Mouse (Mus musculus) hindbrain, embryonic 13.5 days (tissue): ENCODE data around the gene Commd1. TPM values are rescaled to one million over a fixed set of nuclear protein-coding genes. Genes with fewer than 3 reads are reported as not detected.

Experiments used
- ATAC-seq: fragments of 200-750 bp; cut with Nextera tagmentation; 2 replicates; pipeline ENCODE4 v1.8.0; 2017; ENCODE audit warnings: moderate TSS enrichment; ENCODE audit not compliant: low FRiP score
- H3K27ac ChIP-seq: fragments of 300-500 bp; sonication (generic); 2 replicates; pipeline ENCODE4 v1.5.1; 2015; ENCODE audit warnings: inconsistent platforms, mild to moderate bottlenecking, moderate library complexity
- H3K27me3 ChIP-seq: fragments of 300-500 bp; sonication (generic); 2 replicates; pipeline ENCODE4 v1.6.1; 2015; ENCODE audit warnings: mild to moderate bottlenecking, inconsistent platforms
- H3K36me3 ChIP-seq: fragments of 300-500 bp; sonication (generic); 2 replicates; pipeline ENCODE4 v1.6.1; 2015; ENCODE audit warnings: mild to moderate bottlenecking, inconsistent platforms
- H3K4me1 ChIP-seq: fragments of 300-500 bp; sonication (generic); replicated peaks from 2 replicates; pipeline ENCODE4 v1.6.1; 2015; ENCODE audit warnings: inconsistent platforms
- H3K4me2 ChIP-seq: fragments of 300-500 bp; sonication (generic); 2 replicates; pipeline ENCODE4 v1.6.1; 2015; ENCODE audit warnings: inconsistent platforms, mild to moderate bottlenecking, moderate library complexity
- H3K4me3 ChIP-seq: fragments of 300-500 bp; sonication (generic); 2 replicates; pipeline ENCODE4 v1.5.1; 2015; ENCODE audit warnings: mild to moderate bottlenecking, inconsistent platforms
- H3K9ac ChIP-seq: fragments of 300-500 bp; sonication (generic); 2 replicates; pipeline ENCODE4 v1.6.1; 2015; ENCODE audit warnings: mild to moderate bottlenecking, inconsistent platforms
- H3K9me3 ChIP-seq: fragments of 300-500 bp; sonication (generic); 2 replicates; pipeline ENCODE4 v1.6.1; 2016; ENCODE audit warnings: inconsistent platforms
- WGBS: fragments of 180-500 bp; shearing (Covaris S2); methylation state at CpG from one replicate; pipeline ENCODE4 v1.1.7; 2015; 5-methylcytosine and 5-hydroxymethylcytosine counted together
- polyA plus RNA-seq: library from polyadenylated mRNA; unstranded; fragments of >200 nt; fragmentation: Nextera tagmentation; extraction: Ambion mirVana; gene quantifications from 2 replicates; pipeline ENCODE4 v1.2.1, GENCODE M21; 2015

The Commd1 gene
- polyA plus RNA-seq, 1 experiment from 2014 or later = 301 TPM

DNA sequence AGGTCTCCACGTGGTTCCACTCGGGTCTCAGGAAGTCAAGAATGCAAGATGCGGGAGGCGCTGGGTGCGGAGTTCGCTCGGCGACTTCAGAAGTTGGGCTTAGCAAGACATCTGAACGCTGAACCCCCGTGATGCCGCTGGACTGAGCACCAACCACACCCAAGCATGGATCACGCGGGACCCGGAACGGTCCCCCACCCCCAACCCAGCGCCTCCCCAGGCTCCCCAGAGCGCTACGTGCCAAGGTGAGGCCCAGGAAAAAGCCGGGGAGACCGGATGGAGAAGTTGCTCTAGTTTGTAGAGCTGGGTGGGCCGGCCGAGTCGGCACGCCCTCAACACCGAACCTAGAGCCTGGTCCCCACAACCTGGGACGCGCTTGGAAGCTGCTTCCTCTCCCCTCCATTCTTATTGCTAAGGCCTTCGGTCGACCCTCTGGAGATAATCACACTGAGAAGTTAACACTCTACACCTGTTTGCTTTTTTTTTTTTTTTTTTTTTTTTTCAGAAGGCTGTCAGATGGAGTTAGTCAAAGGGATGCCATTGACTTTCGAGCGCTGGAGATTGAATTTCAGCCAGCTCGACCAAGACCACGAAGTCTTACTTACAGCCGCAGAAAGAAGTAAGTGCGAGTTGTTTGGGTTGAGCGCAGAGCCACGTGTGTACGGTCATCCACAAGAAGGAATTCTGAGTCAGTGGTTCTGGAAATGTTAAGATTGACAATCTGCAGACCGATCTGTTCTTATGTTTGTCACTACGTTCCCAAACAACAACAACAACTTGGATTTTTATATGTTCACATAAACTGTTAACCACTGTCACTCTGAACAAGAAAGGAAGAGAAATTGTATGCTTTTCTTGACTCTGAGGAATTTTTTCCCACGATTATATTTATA, 121.6 kb downstream of the Commd1 start, which contains the start of gene B3gnt2:
B3gnt2 (minus strand) TSS at position 627 of the 893 bp plus-strand sequence.
- H3K27me3 ChIP-seq = peaks cover 89% of the 10 kb centered on the region

DNA sequence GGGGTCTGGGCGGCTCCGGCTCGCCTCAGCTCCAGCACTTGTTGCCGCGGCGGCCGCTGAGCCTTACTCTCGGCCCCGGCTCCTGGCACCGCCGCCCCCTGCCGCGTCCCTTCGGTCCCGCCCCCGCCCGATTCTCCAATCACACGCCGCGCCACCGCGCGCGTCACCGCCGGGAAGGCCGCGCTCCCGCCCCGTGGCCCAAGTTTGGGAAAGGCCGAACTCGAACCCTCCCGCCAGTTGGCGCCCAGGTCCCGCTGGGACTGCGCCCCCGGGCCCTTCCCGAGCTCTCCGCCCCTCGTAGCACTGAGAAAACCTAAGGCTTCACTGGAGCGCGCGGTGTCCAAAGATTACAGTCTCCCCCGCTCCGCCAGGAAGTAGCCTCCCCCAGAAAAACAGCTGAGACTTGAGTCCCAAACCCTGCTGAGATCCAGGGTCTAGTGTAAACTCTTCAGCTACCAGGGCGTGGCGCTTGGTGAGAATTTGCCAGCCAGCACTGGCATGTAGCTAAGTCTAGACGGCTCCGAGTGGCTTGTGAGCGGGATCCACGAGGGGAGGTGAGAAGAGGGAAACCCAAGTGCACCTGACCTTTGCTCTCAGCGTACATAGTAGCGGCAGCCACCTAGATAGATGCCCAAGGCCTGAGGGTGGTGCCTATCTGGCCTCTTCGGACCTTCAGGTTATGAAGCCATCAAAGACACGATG, 122.4 kb downstream of the Commd1 start:
- Histone ChIP-seq H3K27ac (no peak overlapping the region), H3K4me3 (peak overlapping the region; percentile 69), H3K4me2 (peak overlapping the region; percentile 98), H3K9me3 (no peaks in the 10 kb centered on the region), H3K36me3 (no peaks in the 10 kb centered on the region), H3K27me3 (peaks cover 91% of the 10 kb centered on the region), H3K4me1 (peaks cover 30% of the 10 kb centered on the region), H3K9ac (peak overlapping the region; percentile 74)
- under 1% methylated on average over 55 of the region's 55 CpGs for WGBS
- ATAC-seq = peak; percentile 92

More for the DNA sequence above, 121.6 kb downstream of the Commd1 start, which contains the start of gene B3gnt2:
- peak within 1 kb of the TSS; percentile 69 for H3K4me3 ChIP-seq
- ATAC-seq = 0 out of 2 replicates have a peak, but pooled peaks have one; percentile 8
- 5% methylated on average over 41 of the region's 41 CpGs for WGBS
- H3K4me1 ChIP-seq = peaks cover 30% of the 10 kb centered on the region
- no peak within 1 kb of the TSS for H3K27ac ChIP-seq
- no peaks in the 10 kb centered on the region for H3K36me3 ChIP-seq
- H3K4me2 ChIP-seq = peak within 1 kb of the TSS; percentile 98
- no peaks in the 10 kb centered on the region for H3K9me3 ChIP-seq
- peak within 1 kb of the TSS; percentile 74 for H3K9ac ChIP-seq

DNA sequence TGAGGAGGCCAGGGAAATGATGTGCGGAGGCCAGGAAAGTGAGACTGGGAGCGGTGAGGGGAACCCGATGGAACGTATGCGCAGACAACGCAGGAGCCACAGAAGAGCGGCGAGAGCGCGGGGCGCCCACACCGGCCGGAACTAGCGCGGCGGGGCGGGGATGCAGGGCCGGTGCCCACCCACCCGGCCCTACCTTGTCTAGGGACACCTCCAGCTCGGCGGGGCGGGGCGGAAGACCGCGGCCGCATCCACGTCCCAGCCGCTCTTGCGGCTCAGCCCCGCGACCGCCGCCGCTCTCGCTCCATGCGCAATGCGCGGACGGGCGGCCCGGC, 122.9 kb downstream of the Commd1 start:
- peak overlapping the region; percentile 98 for H3K4me2 ChIP-seq
- H3K9ac ChIP-seq = peak overlapping the region; percentile 74
- no peak for ATAC-seq
- H3K27me3 ChIP-seq = peaks cover 86% of the 10 kb centered on the region
- H3K9me3 ChIP-seq = no peaks in the 10 kb centered on the region
- peaks cover 27% of the 10 kb centered on the region for H3K4me1 ChIP-seq
- no peak overlapping the region for H3K27ac ChIP-seq
- no peaks in the 10 kb centered on the region for H3K36me3 ChIP-seq
- H3K4me3 ChIP-seq = peak overlapping the region; percentile 69
- under 1% methylated on average over 23 of the region's 41 CpGs for WGBS

DNA sequence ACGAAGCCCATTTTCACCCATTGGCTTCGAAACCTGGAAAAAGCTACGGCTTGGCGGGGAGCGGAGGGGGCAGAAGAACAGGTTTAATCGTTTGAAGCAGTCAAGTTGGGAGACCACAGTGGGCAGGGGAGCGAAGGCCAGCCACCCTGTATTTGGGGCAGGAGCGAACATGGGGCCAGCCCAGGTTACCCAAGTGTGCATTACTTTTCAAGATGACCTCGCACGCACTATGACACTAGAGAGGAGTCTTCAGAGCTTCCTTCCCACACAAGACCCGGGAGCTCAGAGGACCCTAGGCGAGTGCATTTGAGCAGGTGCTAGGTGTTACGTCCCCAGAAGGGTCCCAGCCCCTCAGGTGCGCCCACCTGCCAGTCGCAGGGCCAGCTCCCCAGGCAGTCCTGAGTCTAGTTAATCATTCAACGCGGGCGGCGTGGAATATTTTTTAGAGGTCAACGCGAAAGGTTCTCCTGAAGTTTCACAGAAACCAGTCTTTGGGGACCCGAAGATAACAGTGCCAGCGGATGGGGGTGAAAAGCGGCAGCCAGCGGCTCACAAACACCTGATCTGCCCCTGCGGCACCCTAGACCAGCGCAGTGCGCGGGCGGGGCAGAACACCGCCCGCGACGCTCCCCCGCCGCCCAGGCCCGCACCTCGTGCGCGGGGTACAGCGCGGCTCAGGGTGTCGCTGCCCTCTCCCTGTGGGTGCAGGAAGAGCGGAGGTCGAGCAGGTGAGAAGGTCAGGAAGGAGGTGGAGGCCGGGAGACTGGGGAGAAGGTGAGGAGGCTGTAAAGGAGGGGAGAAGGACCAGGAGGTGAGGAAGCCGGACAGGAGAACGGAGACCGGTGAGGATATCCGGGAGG, 123.5 kb downstream of the Commd1 start:
- H3K9me3 ChIP-seq = no peaks in the 10 kb centered on the region
- no peaks in the 10 kb centered on the region for H3K36me3 ChIP-seq
- peak overlapping the region; percentile 69 for H3K4me3 ChIP-seq
- peak; percentile 41 for ATAC-seq
- H3K4me1 ChIP-seq = peaks cover 24% of the 10 kb centered on the region
- peak overlapping the region; percentile 74 for H3K9ac ChIP-seq
- H3K27me3 ChIP-seq = peaks cover 80% of the 10 kb centered on the region
- WGBS = 3% methylated on average over 50 of the region's 50 CpGs
- H3K27ac ChIP-seq = no peak overlapping the region
- H3K4me2 ChIP-seq = peak overlapping the region; percentile 98

DNA sequence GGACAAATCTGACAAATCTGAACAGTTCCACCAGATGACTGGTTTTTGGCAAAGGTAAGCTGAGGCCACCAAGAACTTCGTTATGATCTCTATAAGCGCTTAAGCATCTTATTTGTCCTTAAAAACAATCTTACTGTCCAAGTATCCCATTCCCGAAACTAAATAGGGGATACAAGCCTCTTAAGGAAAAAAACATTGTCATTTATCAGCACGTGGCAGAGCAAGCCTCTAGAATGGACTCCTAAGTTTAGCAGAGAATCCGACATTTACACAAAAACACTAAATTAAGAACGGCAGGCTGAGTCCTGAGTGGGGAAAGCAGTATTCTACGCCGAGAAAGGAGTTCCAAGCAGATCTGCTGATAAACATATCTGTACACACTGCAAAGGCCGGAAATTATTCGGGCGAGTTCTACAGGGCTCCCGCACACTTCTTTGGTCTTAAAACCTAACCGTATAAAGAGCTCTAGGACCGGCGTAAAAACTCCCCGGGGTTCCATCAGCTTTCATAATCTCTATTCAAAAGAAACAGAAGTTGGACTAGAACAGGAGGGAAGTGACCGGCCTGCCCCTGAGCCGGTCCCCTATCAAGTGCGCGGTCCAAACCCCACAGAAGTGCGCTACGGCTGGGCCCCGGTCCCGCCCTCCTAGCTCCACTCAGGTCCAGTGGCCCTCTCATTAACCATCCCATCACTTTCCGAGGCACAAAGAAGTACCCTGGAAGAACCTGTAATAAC, 124.3 kb downstream of the Commd1 start:
- no peaks in the 10 kb centered on the region for H3K9me3 ChIP-seq
- peaks cover 76% of the 10 kb centered on the region for H3K27me3 ChIP-seq
- peak overlapping the region; percentile 69 for H3K4me3 ChIP-seq
- peak overlapping the region; percentile 98 for H3K4me2 ChIP-seq
- no peak overlapping the region for H3K27ac ChIP-seq
- no peak overlapping the region for H3K9ac ChIP-seq
- no peaks in the 10 kb centered on the region for H3K36me3 ChIP-seq
- peaks cover 24% of the 10 kb centered on the region for H3K4me1 ChIP-seq
- 17% methylated on average over 25 of the region's 25 CpGs for WGBS
- ATAC-seq = no peak

DNA sequence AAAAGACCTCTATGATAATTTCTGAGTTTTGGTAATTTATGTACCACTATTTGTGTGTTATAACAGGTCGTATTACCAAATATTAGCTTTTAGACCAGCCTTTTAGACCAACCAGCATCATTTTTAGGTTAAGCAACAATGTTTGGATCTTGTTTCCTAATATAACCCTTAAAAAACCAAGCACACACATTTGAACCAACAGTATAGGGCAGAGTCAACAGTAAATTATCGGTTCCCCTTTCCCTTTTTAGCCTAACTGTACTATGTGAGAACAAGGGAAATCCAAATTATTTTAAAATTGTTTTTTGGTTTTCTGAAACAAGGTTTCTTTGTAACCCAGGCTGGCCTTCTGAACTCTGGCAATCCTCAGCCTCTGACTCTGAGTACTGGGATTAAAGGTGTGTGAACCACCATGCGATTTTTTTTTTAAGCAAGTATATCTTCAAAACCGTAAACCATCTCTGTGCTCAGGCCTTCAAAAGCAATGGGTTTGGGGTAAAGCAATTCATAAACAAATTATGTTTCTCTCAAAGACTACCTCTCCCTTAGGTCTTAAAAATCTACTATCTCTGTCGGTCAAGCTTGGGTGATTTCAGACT, 125.0 kb downstream of the Commd1 start:
- H3K4me3 ChIP-seq = no peak overlapping the region
- no peak overlapping the region for H3K27ac ChIP-seq
- peaks cover 24% of the 10 kb centered on the region for H3K4me1 ChIP-seq
- H3K4me2 ChIP-seq = peak overlapping the region; percentile 98; the same call in 1 of the 2 replicates
- H3K36me3 ChIP-seq = no peaks in the 10 kb centered on the region
- H3K27me3 ChIP-seq = peaks cover 73% of the 10 kb centered on the region
- no peaks in the 10 kb centered on the region for H3K9me3 ChIP-seq
- H3K9ac ChIP-seq = no peak overlapping the region
- 84% methylated on average over 5 of the region's 5 CpGs for WGBS
- no peak for ATAC-seq

DNA sequence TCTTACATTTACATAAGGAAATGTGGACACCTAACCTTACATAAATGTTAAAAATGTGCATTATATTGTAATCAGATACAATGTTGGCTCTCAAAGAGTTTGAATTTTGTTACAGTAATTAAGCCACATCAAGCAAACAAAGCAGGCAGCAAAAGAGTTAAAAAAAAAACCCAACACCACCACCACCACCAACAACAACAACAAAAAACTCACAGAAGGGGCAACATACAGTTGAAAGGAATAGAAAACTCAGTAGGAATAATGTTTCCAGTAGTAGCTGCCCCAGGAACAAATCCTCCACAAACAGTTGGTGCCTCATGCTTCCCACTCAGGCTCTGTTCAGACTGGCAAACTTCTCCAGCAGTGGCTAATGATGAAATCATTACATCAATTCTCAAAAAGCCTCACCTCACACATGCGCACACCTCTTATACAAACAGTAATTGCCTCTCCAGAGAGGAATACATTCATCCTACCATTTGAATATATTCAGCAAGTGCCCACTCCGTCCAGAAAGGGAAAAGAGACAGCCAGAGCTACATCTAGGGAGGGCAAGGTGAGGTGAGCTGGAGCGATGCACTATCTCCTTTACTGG, 125.7 kb downstream of the Commd1 start:
- H3K9me3 ChIP-seq = no peaks in the 10 kb centered on the region
- ATAC-seq = no peak
- H3K4me1 ChIP-seq = peaks cover 24% of the 10 kb centered on the region
- H3K36me3 ChIP-seq = no peaks in the 10 kb centered on the region
- H3K4me3 ChIP-seq = no peak overlapping the region
- H3K4me2 ChIP-seq = no peak overlapping the region
- WGBS = 81% methylated on average over 3 of the region's 3 CpGs
- H3K9ac ChIP-seq = no peak overlapping the region
- H3K27ac ChIP-seq = no peak overlapping the region
- peaks cover 66% of the 10 kb centered on the region for H3K27me3 ChIP-seq

DNA sequence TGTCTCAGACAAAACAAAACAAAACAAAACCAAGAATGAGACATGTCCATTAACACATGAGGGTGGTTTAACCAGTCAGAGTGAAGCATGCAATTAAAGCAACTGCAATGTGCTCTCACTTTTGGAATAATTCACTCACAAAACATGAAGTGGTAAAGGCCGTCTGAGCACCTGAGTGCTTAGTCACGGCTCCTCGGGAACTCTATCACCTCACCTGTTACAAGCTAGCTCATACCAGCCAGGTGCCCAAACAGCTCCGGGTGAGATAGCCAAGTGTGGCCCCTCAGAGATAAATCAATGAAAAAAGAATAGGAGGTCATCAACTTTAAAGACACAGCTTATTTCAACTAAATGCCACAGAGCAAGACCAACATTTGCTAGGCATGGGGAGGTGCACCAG, 127.6 kb downstream of the Commd1 start:
- H3K36me3 ChIP-seq = no peaks in the 10 kb centered on the region
- no peak overlapping the region for H3K4me3 ChIP-seq
- H3K9me3 ChIP-seq = no peaks in the 10 kb centered on the region
- peaks cover 47% of the 10 kb centered on the region for H3K27me3 ChIP-seq
- H3K4me1 ChIP-seq = peaks cover 14% of the 10 kb centered on the region
- ATAC-seq = no peak
- H3K9ac ChIP-seq = no peak overlapping the region
- no peak overlapping the region for H3K4me2 ChIP-seq
- no peak overlapping the region for H3K27ac ChIP-seq
- 91% methylated on average over 4 of the region's 4 CpGs for WGBS

DNA sequence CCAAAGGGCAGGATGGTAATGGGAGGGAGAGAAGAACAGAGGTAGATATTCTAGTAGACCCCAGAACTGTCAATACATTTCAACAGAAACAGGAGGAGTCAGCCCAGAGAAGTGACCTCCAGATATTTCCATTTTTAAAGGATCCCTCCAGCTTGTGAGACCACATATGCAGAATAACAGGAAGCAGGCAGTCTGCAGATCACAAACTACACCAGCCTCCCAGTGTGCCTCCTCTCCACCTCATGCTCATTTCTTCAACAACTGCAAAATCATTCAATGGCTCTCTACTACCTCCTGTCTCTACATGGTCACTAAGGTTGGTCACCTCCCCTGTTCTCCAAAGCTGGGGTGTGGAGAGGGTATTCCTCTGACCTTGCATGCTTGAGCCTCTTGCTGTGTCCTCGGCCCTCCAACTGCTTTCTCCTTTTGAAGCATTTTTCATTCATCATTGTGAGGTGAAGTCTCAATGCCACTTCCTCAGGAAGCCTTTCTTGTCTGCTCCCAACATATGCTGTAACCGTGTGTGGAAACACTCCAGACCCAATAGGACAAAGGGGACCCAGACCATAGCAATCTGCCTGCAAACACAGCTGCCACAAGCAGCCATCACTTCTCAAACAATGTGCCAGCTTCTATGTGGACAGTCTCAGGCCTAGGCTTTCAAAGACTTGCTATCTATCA, 128.6 kb downstream of the Commd1 start:
- Histone ChIP-seq H3K36me3 (no peaks in the 10 kb centered on the region), H3K4me2 (no peak overlapping the region), H3K27me3 (peaks cover 38% of the 10 kb centered on the region), H3K4me3 (no peak overlapping the region), H3K4me1 (peaks cover 7% of the 10 kb centered on the region), H3K9ac (no peak overlapping the region), H3K27ac (no peak overlapping the region), H3K9me3 (no peaks in the 10 kb centered on the region)
- WGBS = 43% methylated on average over 2 of the region's 2 CpGs
- ATAC-seq = no peak

DNA sequence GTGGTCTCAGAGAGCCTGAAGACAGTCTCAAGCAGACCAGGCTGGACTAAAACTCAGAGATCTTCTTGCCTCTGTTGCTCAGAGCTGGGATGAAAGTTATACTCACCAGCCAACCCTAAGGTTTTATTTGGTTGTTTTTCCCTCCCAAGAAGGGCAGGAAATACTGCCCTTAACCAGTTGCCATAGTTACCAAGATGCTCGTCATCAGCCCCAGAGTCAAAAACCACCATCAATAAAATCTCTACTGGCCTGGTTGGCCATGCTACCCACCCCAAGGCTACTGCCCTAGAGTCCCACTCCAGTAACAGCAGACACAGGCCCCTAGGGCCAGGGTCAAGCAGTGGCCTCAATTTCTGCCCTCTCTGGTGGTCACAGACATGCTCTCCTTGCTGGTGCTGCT, 129.7 kb downstream of the Commd1 start:
- Histone ChIP-seq H3K4me3 (no peak overlapping the region), H3K27ac (no peak overlapping the region), H3K9ac (no peak overlapping the region), H3K36me3 (no peaks in the 10 kb centered on the region), H3K4me2 (no peak overlapping the region), H3K27me3 (peaks cover 27% of the 10 kb centered on the region), H3K4me1 (0 out of 2 replicates have a peak, but pooled peaks cover 5% of the 10 kb centered on the region), H3K9me3 (no peaks in the 10 kb centered on the region)
- 71% methylated on average over 1 of the region's 1 CpGs for WGBS
- no peak for ATAC-seq
